Mouse (Mus musculus): ENCODE data around the gene Ptprj.

- no peak for TF ChIP-seq EP300 (IDR thresholded peaks at IDR 0.05)
- TF ChIP-seq CTCF (IDR thresholded peaks at IDR 0.05) = no peak
Observed at GRCm38 (mm10) chr2:90582311-90582710, 1.9 kb upstream of the Ptprj start.

Data from lung, postnatal 0 days (tissue).